Mouse (Mus musculus): Measurements from ENCODE around the gene Lama2.

GRCm38 (mm10) chr10:27207320-27207719 lies 412.2 kb downstream of the Lama2 start:
- TF ChIP-seq POLR2A (IDR thresholded peaks at IDR 0.05; ENCODE audit: control insufficient read depth in 1 of 2, insufficient read depth in 1 of 2, low read depth in 1 of 2, low read length in 2 of 2, poor library complexity in 1 of 2) (no peak), TCF12 (IDR thresholded peaks at IDR 0.05; ENCODE audit: low read depth, low read length) (no peak), ZMIZ1 (IDR thresholded peaks at IDR 0.05; ENCODE audit: low read depth, low read length) (no peak), CTCF (IDR thresholded peaks at IDR 0.05 in 2 of 3, conservative IDR thresholded peaks at IDR 0.05 in 1 of 3; ENCODE audit: control insufficient read depth in 1 of 3, insufficient read depth in 1 of 3, low read depth in 2 of 3, low read length in 3 of 3, poor library complexity in 1 of 3, severe bottlenecking in 1 of 3) (no peak), MAFK (IDR thresholded peaks at IDR 0.05; ENCODE audit: borderline replicate concordance, low read depth, low read length) (no peak), MAX (IDR thresholded peaks at IDR 0.05; ENCODE audit: low read length) (no peak)

All from MEL (cell line).